Mouse (Mus musculus) liver, adult 2 months (tissue): ENCODE data around the gene Hoxc4.

Source experiments
- CTCF ChIP-seq: fragments of 200-500 bp; IDR thresholded peaks from 2 replicates; pipeline ENCODE4 v1.5.1; 2011; ENCODE audit warnings: low read depth, low read length, control low read depth
- POLR2A ChIP-seq: fragments of 200-500 bp; IDR thresholded peaks from 2 replicates; pipeline ENCODE4 v1.6.1; 2011; ENCODE audit warnings: low read length, control low read depth; ENCODE audit not compliant: insufficient read depth; ENCODE audit errors: extremely low read depth

- TF ChIP-seq CTCF = no peak
- no peak for TF ChIP-seq POLR2A
These were observed 41.2 kb downstream of the Hoxc4 start for GRCm38 (mm10) chr15:103060021-103060340.
